Mouse (Mus musculus) stomach, postnatal 0 days (tissue): ENCODE results near the gene Dhrs3. TPM values are rescaled to one million over a fixed set of nuclear protein-coding genes. Genes with fewer than 3 reads are reported as not detected.
A peak's percentile ranks its signal among the peaks of the same experiment; 100 is the strongest.

ENCODE experiments used
- ATAC-seq: fragments of 200-750 bp; cut with Nextera tagmentation; 2 replicates; pipeline ENCODE4 v1.8.0; 2017; ENCODE audit not compliant: low FRiP score, low TSS enrichment
- DNase-seq: peaks from one replicate; pipeline ENCODE4 v3.0.0-alpha.2; 2016; ENCODE audit warnings: low spot score
- H3K27ac ChIP-seq: fragments of 300-500 bp; sonication (generic); replicated peaks from 2 replicates; pipeline ENCODE4 v1.5.1; 2014; ENCODE audit warnings: mild to moderate bottlenecking, control low read depth
- H3K27me3 ChIP-seq: fragments of 300-500 bp; sonication (generic); 2 replicates; pipeline ENCODE4 v1.6.1; 2014; ENCODE audit warnings: low read length; ENCODE audit not compliant: control insufficient read depth, insufficient read depth
- H3K36me3 ChIP-seq: fragments of 300-500 bp; sonication (generic); 2 replicates; pipeline ENCODE4 v1.6.1; 2014; ENCODE audit warnings: low read length, mixed read lengths; ENCODE audit not compliant: control insufficient read depth, insufficient read depth
- H3K4me1 ChIP-seq: fragments of 300-500 bp; sonication (generic); replicated peaks from 2 replicates; pipeline ENCODE4 v1.6.1; 2014; ENCODE audit warnings: antibody characterized with exemption; ENCODE audit not compliant: control insufficient read depth, insufficient read depth
- H3K4me2 ChIP-seq: fragments of 300-500 bp; sonication (generic); replicated peaks from 2 replicates; pipeline ENCODE4 v1.6.1; 2014; ENCODE audit warnings: low read depth, mild to moderate bottlenecking, control low read depth, moderate library complexity
- H3K4me3 ChIP-seq: fragments of 300-500 bp; sonication (generic); 2 replicates; pipeline ENCODE4 v1.5.1; 2014; ENCODE audit warnings: low read depth, low read length, control low read depth
- H3K9ac ChIP-seq: fragments of 300-500 bp; sonication (generic); 2 replicates; pipeline ENCODE4 v1.6.1; 2014; ENCODE audit warnings: mild to moderate bottlenecking, low read length, control low read depth, mixed read lengths
- H3K9me3 ChIP-seq: fragments of 300-500 bp; sonication (generic); 2 replicates; pipeline ENCODE4 v1.6.1; 2016; ENCODE audit warnings: low read length; ENCODE audit not compliant: control insufficient read depth
- CTCF ChIP-seq: IDR thresholded peaks from 2 replicates; pipeline ENCODE4 v1.5.1; 2016; ENCODE audit warnings: antibody characterized with exemption, low read depth, mild to moderate bottlenecking, moderate library complexity
- EP300 ChIP-seq: optimal IDR thresholded peaks from 2 replicates; pipeline ENCODE3; 2016; ENCODE audit warnings: antibody characterized with exemption
- WGBS: fragments of 180-500 bp; shearing (Covaris S2); extraction: QIAGEN DNeasy Blood & Tissue Kit; methylation state at CpG from one replicate; pipeline ENCODE4 v1.1.7; 2014; 5-methylcytosine and 5-hydroxymethylcytosine counted together
- polyA plus RNA-seq: library from polyadenylated mRNA; unstranded; fragments of >200 nt; fragmentation: Nextera tagmentation; extraction: Ambion mirVana; gene quantifications from 2 replicates; pipeline ENCODE4 v1.2.1, GENCODE M21; 2015

Gene Dhrs3
- polyA plus RNA-seq, 1 experiment from 2014 or later: 103 TPM

DNA sequence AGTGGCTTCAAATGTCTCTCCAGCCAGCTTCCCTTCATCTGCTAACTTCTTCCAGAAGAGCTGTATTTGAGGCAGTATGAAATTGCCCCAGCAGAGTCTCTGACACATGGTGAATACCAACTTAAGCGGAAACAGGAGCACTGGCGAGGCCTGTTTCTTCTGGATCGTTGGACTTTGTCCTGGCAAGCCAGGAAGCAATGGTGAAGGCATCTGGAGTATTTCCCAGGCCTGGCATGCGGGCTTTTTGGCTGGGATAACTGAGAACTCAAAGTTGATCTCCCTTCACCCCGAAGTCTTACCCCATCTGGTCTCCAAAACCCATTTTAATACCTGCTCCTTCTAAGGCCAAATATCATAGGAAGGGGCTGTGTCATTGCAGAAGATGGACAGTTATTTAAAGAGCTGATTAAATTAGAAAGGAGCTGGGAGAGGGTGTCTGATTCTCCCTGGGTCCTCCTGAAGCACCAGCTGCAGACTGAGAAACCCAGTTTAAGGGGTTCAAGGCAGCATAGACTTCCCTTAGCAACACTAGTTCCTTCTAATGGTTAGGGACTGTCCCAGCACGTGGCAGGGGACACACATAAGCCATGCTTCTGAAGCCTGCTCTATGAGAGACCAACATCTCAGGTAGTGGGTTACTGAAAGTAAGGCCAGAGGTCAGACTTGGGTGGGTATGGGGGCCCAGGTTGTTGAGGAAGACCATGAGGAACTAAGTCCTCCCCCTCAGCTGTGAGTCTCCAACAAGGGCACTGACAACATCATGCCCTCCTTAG is 80.5 kb downstream of the Dhrs3 start:
- no peak overlapping the region for H3K4me3 ChIP-seq
- H3K4me1 ChIP-seq: 0 out of 2 replicates have a peak, but pooled peaks cover 2% of the 10 kb centered on the region
- no peak overlapping the region for H3K4me2 ChIP-seq
- WGBS: 66% methylated on average over 6 of the region's 6 CpGs
- DNase-seq (peak; percentile 43), ATAC-seq (peak; percentile 79)
- no peak overlapping the region for H3K9ac ChIP-seq
- 0 out of 2 replicates have a peak overlapping the region, but pooled peaks have one; percentile 8 for H3K27ac ChIP-seq
- TF ChIP-seq EP300 (no peak), CTCF (no peak)
- H3K36me3 ChIP-seq: no peaks in the 10 kb centered on the region
- no peaks in the 10 kb centered on the region for H3K9me3 ChIP-seq
- H3K27me3 ChIP-seq: no peaks in the 10 kb centered on the region

DNA sequence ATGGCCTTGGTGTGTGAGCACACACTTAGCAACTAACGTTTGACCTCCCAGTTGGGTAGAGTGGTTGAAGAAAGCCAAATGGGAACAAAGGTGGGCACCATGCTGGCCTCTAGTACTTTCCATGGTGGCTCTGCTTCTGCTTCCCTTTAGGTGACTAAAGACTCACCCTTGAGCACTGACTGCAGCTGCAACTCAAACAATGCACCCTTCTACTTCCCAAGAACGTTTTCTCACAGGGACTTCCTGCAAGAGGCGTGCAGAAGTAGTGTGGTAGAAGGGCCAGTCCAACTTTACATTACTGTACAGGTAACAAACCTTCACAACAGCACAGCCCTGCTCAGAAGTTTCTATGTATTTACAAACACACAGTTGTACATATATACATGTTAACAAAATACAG is 81.8 kb downstream of the Dhrs3 start:
- TF ChIP-seq CTCF (no peak), EP300 (no peak)
- H3K4me2 ChIP-seq: no peak overlapping the region
- H3K9ac ChIP-seq: no peak overlapping the region
- H3K9me3 ChIP-seq: no peaks in the 10 kb centered on the region
- H3K27me3 ChIP-seq: no peaks in the 10 kb centered on the region
- 61% methylated on average over 3 of the region's 3 CpGs for WGBS
- no peaks in the 10 kb centered on the region for H3K36me3 ChIP-seq
- 0 out of 2 replicates have a peak, but pooled peaks cover 2% of the 10 kb centered on the region for H3K4me1 ChIP-seq
- 0 out of 2 replicates have a peak overlapping the region, but pooled peaks have one; percentile 40 for H3K27ac ChIP-seq
- peak; percentile 58; the same call in 1 of the 2 replicates for ATAC-seq
- DNase-seq: no peak
- no peak overlapping the region for H3K4me3 ChIP-seq

DNA sequence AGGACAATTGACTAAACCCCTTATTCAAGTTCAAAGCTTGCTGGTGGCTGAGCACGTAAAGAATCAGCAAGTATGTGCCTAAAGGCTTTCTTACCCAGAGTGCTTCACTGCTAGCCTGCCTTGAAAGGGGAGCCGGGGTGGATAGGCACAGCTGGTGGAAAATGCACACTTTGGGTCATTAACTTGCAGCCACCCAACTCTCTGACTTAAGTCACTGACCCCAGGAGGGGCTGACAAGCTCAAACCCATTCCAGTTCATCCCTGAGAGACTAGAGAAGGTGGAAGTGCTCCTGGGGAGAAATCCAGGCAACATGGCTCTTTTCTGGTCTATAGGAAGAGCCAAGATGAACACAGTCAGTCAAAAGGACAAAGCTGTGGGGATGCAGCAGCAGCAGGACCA is 82.9 kb downstream of the Dhrs3 start:
- ATAC-seq (no peak), DNase-seq (no peak)
- WGBS: 54% methylated on average over 2 of the region's 2 CpGs
- TF ChIP-seq EP300: no peak
- TF ChIP-seq CTCF: no peak
- H3K27me3 ChIP-seq: no peaks in the 10 kb centered on the region
- no peaks in the 10 kb centered on the region for H3K9me3 ChIP-seq
- H3K9ac ChIP-seq: no peak overlapping the region
- H3K27ac ChIP-seq: no peak overlapping the region
- H3K4me3 ChIP-seq: no peak overlapping the region
- 0 out of 2 replicates have a peak, but pooled peaks cover 2% of the 10 kb centered on the region for H3K4me1 ChIP-seq
- H3K36me3 ChIP-seq: no peaks in the 10 kb centered on the region
- H3K4me2 ChIP-seq: no peak overlapping the region

DNA sequence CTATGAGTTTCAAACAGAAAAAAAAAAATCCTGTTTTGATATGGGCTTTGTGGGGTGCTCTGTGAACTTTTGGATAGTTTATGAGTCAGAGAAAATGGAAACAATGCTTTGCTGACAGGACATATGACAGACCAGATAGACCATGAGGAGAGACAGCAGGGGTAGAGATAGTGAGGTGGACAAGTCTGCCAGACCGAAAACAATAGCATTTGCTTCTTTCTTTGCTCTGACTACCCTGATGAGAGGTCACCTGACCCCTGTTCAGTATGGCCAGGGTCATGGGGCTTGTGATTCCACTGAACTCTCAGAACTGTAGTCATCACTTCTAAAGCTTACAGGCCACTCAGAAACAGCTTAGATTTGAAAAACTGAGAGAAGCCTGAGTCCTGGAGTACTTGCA is 84.4 kb downstream of the Dhrs3 start:
- WGBS: 81% methylated on average over 1 of the region's 1 CpGs
- no peak for ATAC-seq

More for the DNA sequence above, 84.4 kb downstream of the Dhrs3 start:
- no peak for DNase-seq
- Histone ChIP-seq H3K9ac (no peak overlapping the region), H3K27ac (no peak overlapping the region), H3K4me1 (peaks cover 2% of the 10 kb centered on the region; the same call in 1 of the 2 replicates), H3K36me3 (no peaks in the 10 kb centered on the region), H3K9me3 (no peaks in the 10 kb centered on the region), H3K4me3 (no peak overlapping the region), H3K27me3 (no peaks in the 10 kb centered on the region), H3K4me2 (no peak overlapping the region)
- TF ChIP-seq CTCF: no peak
- no peak for TF ChIP-seq EP300

Other genes starting within 250 kb of the Dhrs3 start
- not detected in 2 replicates for gene Gm436, start 206.5 kb upstream of the Dhrs3 start, polyA plus RNA-seq
- 0.17 and 0.38 TPM in 2 replicates for gene Gm13178, start 171.4 kb upstream of the Dhrs3 start, polyA plus RNA-seq
- gene Gm438, start 106.2 kb upstream of the Dhrs3 start, polyA plus RNA-seq: 0.08 and 0.12 TPM in 2 replicates